9 mouse cellular contexts compared by ENCODE assay signal in genomic region chr1:179237989-179238388, GRCm38 (mm10).
DNase-seq lines count a peak whose midpoint lies in the region; ATAC-seq and TF ChIP-seq lines count a peak whose summit lies in the region.
"Had no signal": no experiment of that assay in that cellular context is flagged by ENCODE, and none has a peak within 500 bp of the region (broad histone marks: within the 10 kb centered on the region; RNA-seq: fewer than 3 reads in every experiment).

No protein-coding gene starts in this region.

- TF ChIP-seq POLR2A in kidney, adult 2 months (IDR thresholded peaks at IDR 0.05; ENCODE audit: low read depth, low read length): no peak

- 0 out of 2 replicates have a peak, but pooled peaks cover 2% of the 10 kb centered on the region for H3K9me3 ChIP-seq in ES-E14 (ENCODE audit: control insufficient read depth, insufficient read depth, low read depth, low read length)
- no peaks in the 10 kb centered on the region for H3K9me3 ChIP-seq in embryonic facial prominence, embryonic 11.5 days (replicated peaks; ENCODE audit: control insufficient read depth, low read length)
- H3K9me3 ChIP-seq: limb, embryonic 13.5 days had no signal

- TF ChIP-seq CTCF in kidney, adult 2 months (conservative IDR thresholded peaks at IDR 0.05; ENCODE audit: insufficient read depth, insufficient read length, low read depth, low read length): 0 out of 2 replicates have a peak, but pooled peaks have one; percentile 25

- no peak for ATAC-seq in embryonic facial prominence, embryonic 11.5 days (replicated peaks; ENCODE audit: insufficient number of reproducible peaks, low FRiP score, low TSS enrichment, low read depth)

- no peaks in the 10 kb centered on the region for H3K36me3 ChIP-seq in kidney, adult 2 months (ENCODE audit: control insufficient read depth, insufficient read depth, low read length)
- no peaks in the 10 kb centered on the region for H3K36me3 ChIP-seq in ES-E14 (ENCODE audit: control insufficient read depth, insufficient read depth, low read length, poor library complexity, severe bottlenecking)
- no peaks in the 10 kb centered on the region for H3K36me3 ChIP-seq in embryonic facial prominence, embryonic 11.5 days (replicated peaks; ENCODE audit: control insufficient read depth, insufficient read depth, low read depth, low read length)
- H3K36me3 ChIP-seq: limb, embryonic 13.5 days had no signal

- no peak overlapping the region for H3K27ac ChIP-seq in kidney, adult 2 months (ENCODE audit: insufficient read depth, low read depth, low read length)
- H3K27ac ChIP-seq in ES-E14 (ENCODE audit: insufficient read depth, low read depth, low read length, poor library complexity, severe bottlenecking): no peak overlapping the region
- H3K27ac ChIP-seq in embryonic facial prominence, embryonic 11.5 days (replicated peaks; ENCODE audit: low read depth, low read length): no peak overlapping the region
- H3K27ac ChIP-seq: limb, embryonic 13.5 days had no signal

- peaks cover 3% of the 10 kb centered on the region; the same call in 1 of the 2 replicates for H3K4me1 ChIP-seq in kidney, adult 2 months (ENCODE audit: control insufficient read depth, insufficient read depth, low read length)
- H3K4me1 ChIP-seq in ES-E14 (ENCODE audit: control insufficient read depth in 2 of 2, insufficient read depth in 2 of 2, low read length in 2 of 2, poor library complexity in 1 of 2): no peaks in the 10 kb centered on the region
- H3K4me1 ChIP-seq in embryonic facial prominence, embryonic 11.5 days (ENCODE audit: control insufficient read depth, insufficient read depth, low read length): no peaks in the 10 kb centered on the region
- H3K4me1 ChIP-seq: limb, embryonic 13.5 days had no signal

- no peak overlapping the region for H3K4me2 ChIP-seq in embryonic facial prominence, embryonic 11.5 days (ENCODE audit: low read depth, low read length)
- H3K4me2 ChIP-seq: limb, embryonic 13.5 days had no signal

- H3K27me3 ChIP-seq in kidney, adult 2 months (replicated peaks; ENCODE audit: control insufficient read depth, insufficient read depth, low read length): no peaks in the 10 kb centered on the region
- H3K27me3 ChIP-seq in embryonic facial prominence, embryonic 11.5 days (ENCODE audit: control insufficient read depth, insufficient read depth, low read length): no peaks in the 10 kb centered on the region
- H3K27me3 ChIP-seq: limb, embryonic 13.5 days had no signal

- in situ Hi-C loops in ES-E14 (cut with MboI; ENCODE audit: low sequenced_read_pairs in 2 of 2, unreplicated experiment in 2 of 2): no loop called here

- no peak overlapping the region for H3K9ac ChIP-seq in ES-E14 (ENCODE audit: insufficient read depth, low read depth, low read length, poor library complexity, severe bottlenecking)
- H3K9ac ChIP-seq in embryonic facial prominence, embryonic 11.5 days (replicated peaks; ENCODE audit: low read length): no peak overlapping the region
- H3K9ac ChIP-seq: limb, embryonic 13.5 days had no signal

- no peak for DNase-seq in kidney, adult 2 months
- no peak for DNase-seq in kidney, adult 11 months
- DNase-seq in 416B (ENCODE audit: low read depth): peak; percentile 53
- peak; percentile 25 for DNase-seq in ES-E14 (ENCODE audit: low read depth, low spot score)
- peak; percentile 50 for DNase-seq in embryonic facial prominence, embryonic 11.5 days (ENCODE audit: low spot score)
- DNase-seq in ovary, postnatal 36 days (ENCODE audit: low spot score): no peak
- no peak for DNase-seq in right cerebral cortex, postnatal 36 days (ENCODE audit: low spot score in 2 of 2)
- no peak for DNase-seq in c-Kit-positive CD71-positive TER-119-positive erythroid progenitor cells, embryonic 14.5 days (ENCODE audit: low spot score)

- 64% methylated on average over 7 of the region's 7 CpGs for WGBS in kidney, adult 2 months
- 36% methylated on average over 7 of the region's 7 CpGs for WGBS in embryonic facial prominence, embryonic 11.5 days

- no peak overlapping the region for H3K4me3 ChIP-seq in kidney, adult 2 months (ENCODE audit: insufficient read depth, low read depth, low read length)
- H3K4me3 ChIP-seq in ES-E14 (ENCODE audit: insufficient read depth in 1 of 2, low read depth in 1 of 2, low read length in 2 of 2, poor library complexity in 1 of 2, severe bottlenecking in 1 of 2): no peak overlapping the region
- no peak overlapping the region for H3K4me3 ChIP-seq in embryonic facial prominence, embryonic 11.5 days (ENCODE audit: low read depth, low read length)
- H3K4me3 ChIP-seq: limb, embryonic 13.5 days had no signal

TF ChIP-seq in ES-E14, 5 proteins besides CTCF, POLR2A, EP300 and RAD21:
- TF ChIP-seq CHD2 (IDR thresholded peaks at IDR 0.05; ENCODE audit: low read depth, low read length): no peak
- no peak for TF ChIP-seq ZNF384 (IDR thresholded peaks at IDR 0.05; ENCODE audit: low read depth, low read length)
- no peak for TF ChIP-seq MAFK (IDR thresholded peaks at IDR 0.05; ENCODE audit: insufficient read depth, low read depth, low read length)

Comparison
In these comparisons a context has a peak if more than half of its experiments do, and no peak if none do; other contexts are left out.
1. DNase-seq: peak in 416B (single experiment), ES-E14 (single experiment) and embryonic facial prominence, embryonic 11.5 days (single experiment); none in kidney, adult 2 months (single experiment), kidney, adult 11 months (single experiment), ovary, postnatal 36 days (single experiment), right cerebral cortex, postnatal 36 days (0 of 2) and c-Kit-positive CD71-positive TER-119-positive erythroid progenitor cells, embryonic 14.5 days (single experiment).